Mouse (Mus musculus): ENCODE results near the gene Cul1. TPM values are rescaled to one million over a fixed set of nuclear protein-coding genes. Genes with fewer than 3 reads are reported as not detected.
"Not testable (repeated sequence)": the region's sequence is repeated elsewhere in the genome, so short reads cannot be mapped to it uniquely, and the experiment has no call there.

The Cul1 gene
- 16.4 and 20.6 TPM in 2 replicates for polyA plus RNA-seq (2012; rRNA removed)

DNA sequence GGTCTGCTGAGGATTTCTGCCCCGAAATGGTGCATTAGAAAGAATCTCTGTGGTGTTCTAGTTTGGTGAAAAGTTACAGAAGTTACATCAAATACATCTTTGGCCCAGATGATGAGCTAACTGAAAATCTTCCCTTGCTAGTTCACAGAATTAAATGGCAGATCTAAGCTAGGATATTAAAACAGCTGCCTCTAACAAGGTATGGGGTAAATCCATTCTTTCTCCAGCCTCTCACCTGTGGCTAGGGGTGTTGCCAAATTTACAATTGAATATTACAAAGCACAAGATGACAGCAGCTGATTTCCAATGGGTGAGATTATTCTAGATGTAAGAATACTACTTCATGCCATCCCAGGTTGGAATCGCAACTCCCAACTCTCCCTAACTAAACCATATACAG lies at the start of gene Cul1:
Gene Cul1, plus strand, starts transcription at position 301 of the 400 bp plus-strand sequence.
- TF ChIP-seq CTCF (IDR thresholded peaks at IDR 0.05; ENCODE audit: insufficient read depth, low read length) (no peak), POLR2A (IDR thresholded peaks at IDR 0.05; ENCODE audit: borderline replicate concordance, extremely low read depth, low read depth, low read length) (no peak)
- Histone ChIP-seq H3K4me3 (replicated peaks; ENCODE audit: extremely low read depth, low read depth, low read length) (peak within 1 kb of the TSS; percentile 90), H3K4me1 (ENCODE audit: control insufficient read depth, insufficient read depth, low read length) (peaks cover 16% of the 10 kb centered on the region)
- DNase-seq: no peak
- 41% methylated on average over 2 of the region's 2 CpGs for WGBS

DNA sequence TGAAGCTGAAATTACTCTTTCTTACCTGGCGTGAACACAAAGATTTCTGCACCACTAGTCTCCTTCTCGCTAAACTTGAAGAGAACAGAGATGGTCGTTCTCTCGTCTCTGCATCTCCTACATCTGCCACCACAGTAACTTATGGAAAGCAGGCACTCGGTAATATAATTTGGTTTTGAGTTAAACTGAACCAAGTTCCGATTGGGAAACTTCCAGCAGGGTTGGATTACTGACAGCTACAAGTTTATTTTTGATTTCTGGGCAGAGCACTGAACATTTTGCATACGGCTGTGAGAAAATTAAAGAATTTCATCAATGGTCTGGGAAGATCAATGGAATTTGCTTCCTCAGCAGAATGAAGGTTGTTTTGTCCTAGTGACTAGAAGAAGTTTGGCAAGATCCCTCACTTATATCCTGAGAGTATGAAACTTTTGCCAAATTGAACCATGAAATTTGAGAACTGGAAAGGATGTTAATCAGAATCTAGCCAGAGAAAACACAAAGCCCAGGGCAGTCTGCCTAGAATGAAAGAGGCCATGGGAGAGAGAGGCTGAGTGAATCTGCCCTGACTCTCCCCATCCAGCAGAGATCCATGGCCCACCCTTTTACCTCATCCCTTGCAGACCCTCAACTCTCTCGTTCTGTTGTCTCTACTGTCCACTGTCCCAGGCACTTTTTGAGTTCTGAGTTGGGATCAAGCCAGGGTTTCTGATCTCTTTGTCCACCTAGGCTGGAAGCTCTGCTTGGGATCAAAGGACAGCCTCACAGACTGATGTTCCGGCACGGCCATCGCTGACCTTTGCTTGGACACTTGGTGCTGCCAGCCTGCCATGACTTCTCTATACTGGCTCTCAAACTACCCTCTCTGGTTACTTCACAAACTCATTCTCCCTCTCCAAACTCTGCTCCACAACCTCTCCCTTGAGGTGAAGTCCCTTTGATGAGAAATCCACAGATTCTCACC lies 48.5 kb upstream of the Cul1 start:
- DNase-seq: no peak
- TF ChIP-seq CTCF (IDR thresholded peaks at IDR 0.05; ENCODE audit: insufficient read depth, low read length) (no peak), POLR2A (IDR thresholded peaks at IDR 0.05; ENCODE audit: borderline replicate concordance, extremely low read depth, low read depth, low read length) (no peak)
- Histone ChIP-seq H3K4me1 (ENCODE audit: control insufficient read depth, insufficient read depth, low read length) (no peaks in the 10 kb centered on the region), H3K4me3 (replicated peaks; ENCODE audit: extremely low read depth, low read depth, low read length) (no peak overlapping the region)
- WGBS: 67% methylated on average over 11 of the region's 11 CpGs

DNA sequence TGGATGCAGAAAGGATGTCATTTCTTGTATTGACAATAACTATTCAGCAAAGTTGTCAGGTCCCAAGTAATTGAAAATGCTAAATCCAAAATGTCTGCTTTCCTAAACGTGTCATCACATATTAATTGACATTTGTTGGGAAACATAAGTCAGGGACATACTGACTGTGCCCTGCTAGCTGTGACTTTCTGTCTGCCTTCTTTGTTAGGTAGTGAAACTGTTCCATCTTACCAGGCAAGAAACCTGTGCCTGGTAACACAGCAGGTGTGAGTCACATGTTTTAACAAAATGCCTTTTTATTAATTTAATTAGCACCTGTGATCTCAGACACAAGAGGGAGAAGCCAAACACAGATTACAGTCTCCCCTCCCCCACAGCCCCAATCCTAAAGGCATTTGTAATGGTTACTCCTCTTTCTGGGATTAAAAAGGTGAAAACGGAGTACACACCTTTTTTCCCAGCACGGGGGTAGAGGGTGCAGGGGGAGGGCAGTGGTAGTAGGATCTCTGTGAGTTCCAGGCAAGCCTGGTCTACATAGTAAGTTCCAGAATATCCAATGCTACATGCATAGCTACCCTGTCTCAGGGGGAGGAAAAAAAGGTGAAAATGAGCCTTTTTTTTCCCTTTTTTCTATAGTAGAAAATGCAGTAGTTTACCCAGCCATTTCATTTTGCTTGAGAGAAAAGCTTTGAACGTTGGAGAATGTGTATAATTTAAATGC lies 40.2 kb upstream of the Cul1 start:
- 32% methylated on average over 4 of the region's 4 CpGs for WGBS
- no peak for TF ChIP-seq POLR2A (IDR thresholded peaks at IDR 0.05; ENCODE audit: borderline replicate concordance, extremely low read depth, low read depth, low read length)
- TF ChIP-seq CTCF (IDR thresholded peaks at IDR 0.05; ENCODE audit: insufficient read depth, low read length): no peak
- Histone ChIP-seq H3K4me1 (ENCODE audit: control insufficient read depth, insufficient read depth, low read length) (no peaks in the 10 kb centered on the region), H3K4me3 (replicated peaks; ENCODE audit: extremely low read depth, low read depth, low read length) (no peak overlapping the region)
- no peak for DNase-seq

- no peak for DNase-seq
- H3K4me1 ChIP-seq (ENCODE audit: control insufficient read depth, insufficient read depth, low read length): no peaks in the 10 kb centered on the region
- no peak overlapping the region for H3K4me3 ChIP-seq (replicated peaks; ENCODE audit: extremely low read depth, low read depth, low read length)
- no peak for TF ChIP-seq CTCF (IDR thresholded peaks at IDR 0.05; ENCODE audit: insufficient read depth, low read length)
- no peak for TF ChIP-seq POLR2A (IDR thresholded peaks at IDR 0.05; ENCODE audit: borderline replicate concordance, extremely low read depth, low read depth, low read length)
- WGBS: 54% methylated on average over 2 of the region's 2 CpGs
Measured at GRCm38 (mm10) chr6:47413656-47414055, 39.5 kb upstream of the Cul1 start.

DNA sequence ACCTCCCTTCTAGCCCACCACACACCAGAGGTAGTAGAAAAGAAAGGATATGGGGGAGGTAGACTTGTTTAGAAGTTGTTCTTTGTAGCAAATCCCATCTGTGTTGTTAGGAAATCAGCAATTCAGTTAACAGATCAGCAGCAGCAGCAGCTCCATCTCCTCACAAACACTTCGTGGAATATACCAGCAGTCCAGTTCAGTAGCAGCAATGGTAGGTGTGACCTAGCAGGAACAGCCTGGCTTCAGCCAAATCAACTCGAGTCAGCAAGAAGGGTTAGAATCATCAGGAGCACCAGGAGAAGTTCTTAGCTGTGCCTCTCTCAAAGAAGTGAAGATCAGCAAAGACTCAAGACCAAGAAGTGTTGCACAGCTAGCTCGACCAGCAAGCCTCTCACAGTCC lies 34.5 kb upstream of the Cul1 start:
- DNase-seq: no peak
- H3K4me3 ChIP-seq (replicated peaks; ENCODE audit: extremely low read depth, low read depth, low read length): no peak overlapping the region
- WGBS: 61% methylated on average over 3 of the region's 3 CpGs
- TF ChIP-seq POLR2A (IDR thresholded peaks at IDR 0.05; ENCODE audit: borderline replicate concordance, extremely low read depth, low read depth, low read length): no peak
- no peak for TF ChIP-seq CTCF (IDR thresholded peaks at IDR 0.05; ENCODE audit: insufficient read depth, low read length)
- H3K4me1 ChIP-seq (ENCODE audit: control insufficient read depth, insufficient read depth, low read length): no peaks in the 10 kb centered on the region

GRCm38 (mm10) chr6:47420156-47420555 lies 33.0 kb upstream of the Cul1 start:
- H3K4me1 ChIP-seq (ENCODE audit: control insufficient read depth, insufficient read depth, low read length): no peaks in the 10 kb centered on the region
- DNase-seq: no peak
- H3K4me3 ChIP-seq (replicated peaks; ENCODE audit: extremely low read depth, low read depth, low read length): no peak overlapping the region
- no peak for TF ChIP-seq CTCF (IDR thresholded peaks at IDR 0.05; ENCODE audit: insufficient read depth, low read length)
- no peak for TF ChIP-seq POLR2A (IDR thresholded peaks at IDR 0.05; ENCODE audit: borderline replicate concordance, extremely low read depth, low read depth, low read length)

GRCm38 (mm10) chr6:47421221-47421620 lies 32.0 kb upstream of the Cul1 start:
- no peaks in the 10 kb centered on the region for H3K4me1 ChIP-seq (ENCODE audit: control insufficient read depth, insufficient read depth, low read length)
- H3K4me3 ChIP-seq (replicated peaks; ENCODE audit: extremely low read depth, low read depth, low read length): no peak overlapping the region
- no peak for DNase-seq
- TF ChIP-seq CTCF (IDR thresholded peaks at IDR 0.05; ENCODE audit: insufficient read depth, low read length): no peak
- no peak for TF ChIP-seq POLR2A (IDR thresholded peaks at IDR 0.05; ENCODE audit: borderline replicate concordance, extremely low read depth, low read depth, low read length)
- WGBS: 80% methylated on average over 1 of the region's 1 CpGs

DNA sequence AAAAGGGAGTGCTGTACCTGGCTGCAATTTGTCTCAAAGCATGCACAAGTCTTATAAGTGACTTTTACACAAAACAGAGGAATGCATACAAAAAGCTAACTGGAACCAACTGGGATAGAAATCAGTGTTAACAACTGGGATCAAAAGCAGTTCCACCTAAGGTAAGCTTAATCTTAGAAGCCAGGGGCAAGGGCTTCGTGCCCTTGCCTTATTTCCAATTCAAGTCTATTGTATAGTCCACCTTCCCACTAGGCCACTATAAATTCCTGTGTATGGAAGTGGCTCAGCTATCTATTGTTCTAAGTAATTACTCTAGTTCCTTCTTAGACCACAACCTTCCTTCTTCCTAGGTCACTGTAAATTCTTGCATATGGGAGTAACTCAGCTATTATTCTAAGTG lies 27.1 kb upstream of the Cul1 start:
- TF ChIP-seq CTCF (IDR thresholded peaks at IDR 0.05; ENCODE audit: insufficient read depth, low read length) (no peak), POLR2A (IDR thresholded peaks at IDR 0.05; ENCODE audit: borderline replicate concordance, extremely low read depth, low read depth, low read length) (no peak)
- DNase-seq: no peak
- Histone ChIP-seq H3K4me1 (ENCODE audit: control insufficient read depth, insufficient read depth, low read length) (no peaks in the 10 kb centered on the region), H3K4me3 (replicated peaks; ENCODE audit: extremely low read depth, low read depth, low read length) (no peak overlapping the region)
- 65% methylated on average over 1 of the region's 1 CpGs for WGBS

DNA sequence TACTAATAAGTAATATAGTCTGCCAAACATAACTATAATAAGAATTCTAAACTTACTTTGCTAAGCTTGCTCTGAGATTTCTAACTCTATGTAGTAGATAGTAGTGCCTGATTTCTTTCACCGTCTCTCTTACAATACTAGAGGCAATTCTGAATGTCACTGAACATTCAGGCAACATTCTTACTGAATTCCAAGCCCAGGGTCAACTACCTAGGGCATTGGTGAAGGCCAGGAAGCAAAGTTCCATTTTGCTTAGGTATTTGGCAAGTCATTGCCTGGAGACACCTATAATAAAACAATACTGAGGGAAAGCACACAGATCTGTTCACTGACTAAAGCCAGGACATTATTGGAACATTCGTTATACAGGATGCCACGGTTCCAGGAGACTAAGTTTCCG lies 26.6 kb upstream of the Cul1 start:
- not testable (repeated sequence) for H3K4me1 ChIP-seq (ENCODE audit: control insufficient read depth, insufficient read depth, low read length); DNase-seq; H3K4me3 ChIP-seq (replicated peaks; ENCODE audit: extremely low read depth, low read depth, low read length)
- WGBS: 92% methylated on average over 4 of the region's 4 CpGs

GRCm38 (mm10) chr6:47432795-47433194 lies 20.4 kb upstream of the Cul1 start:
- H3K4me3 ChIP-seq (replicated peaks; ENCODE audit: extremely low read depth, low read depth, low read length); H3K4me1 ChIP-seq (ENCODE audit: control insufficient read depth, insufficient read depth, low read length); DNase-seq: not testable (repeated sequence)
- 85% methylated on average over 12 of the region's 12 CpGs for WGBS
